Mouse (Mus musculus) kidney, postnatal 0 days (tissue): ENCODE results near the gene Capn9. TPM values are rescaled to one million over a fixed set of nuclear protein-coding genes. Genes with fewer than 3 reads are reported as not detected.
A peak's percentile ranks its signal among the peaks of the same experiment; 100 is the strongest.

Experiments used
- ATAC-seq: fragments of 200-750 bp; cut with Nextera tagmentation; replicated peaks from 2 replicates; pipeline ENCODE4 v1.8.0; 2017; ENCODE audit warnings: low read depth, moderate number of reproducible peaks, moderate TSS enrichment, moderate library complexity; ENCODE audit not compliant: low FRiP score
- DNase-seq: peaks from one replicate; pipeline ENCODE4 v3.0.0-alpha.2; 2016; ENCODE audit warnings: low spot score
- H3K27ac ChIP-seq: fragments of 300-500 bp; sonication (generic); 2 replicates; pipeline ENCODE4 v1.5.1; 2014; ENCODE audit warnings: mild to moderate bottlenecking
- H3K27me3 ChIP-seq: fragments of 300-500 bp; sonication (generic); 2 replicates; pipeline ENCODE4 v1.6.1; 2014; ENCODE audit warnings: low read length, mixed read lengths; ENCODE audit not compliant: insufficient read depth
- H3K36me3 ChIP-seq: fragments of 300-500 bp; sonication (generic); 2 replicates; pipeline ENCODE4 v1.6.1; 2014; ENCODE audit warnings: low read length, mixed read lengths; ENCODE audit not compliant: insufficient read depth
- H3K4me1 ChIP-seq: fragments of 300-500 bp; sonication (generic); replicated peaks from 2 replicates; pipeline ENCODE4 v1.6.1; 2014; ENCODE audit warnings: antibody characterized with exemption, low read length, mixed read lengths; ENCODE audit not compliant: insufficient read depth
- H3K4me2 ChIP-seq: fragments of 300-500 bp; sonication (generic); 2 replicates; pipeline ENCODE4 v1.6.1; 2014; ENCODE audit warnings: mild to moderate bottlenecking, low read length, moderate library complexity, mixed read lengths
- H3K4me3 ChIP-seq: fragments of 300-500 bp; sonication (generic); replicated peaks from 2 replicates; pipeline ENCODE4 v1.5.1; 2014; ENCODE audit warnings: low read depth, low read length
- H3K9ac ChIP-seq: fragments of 300-500 bp; sonication (generic); 2 replicates; pipeline ENCODE4 v1.6.1; 2014; ENCODE audit warnings: low read depth, low read length
- H3K9me3 ChIP-seq: fragments of 300-500 bp; sonication (generic); replicated peaks from 2 replicates; pipeline ENCODE4 v1.6.1; 2016; ENCODE audit warnings: low read length, inconsistent platforms, mixed read lengths
- CTCF ChIP-seq: IDR thresholded peaks from 2 replicates; pipeline ENCODE4 v1.5.1; 2016; ENCODE audit warnings: antibody characterized with exemption, low read depth, mild to moderate bottlenecking, moderate library complexity
- WGBS: fragments of 180-500 bp; shearing (Covaris S2); extraction: QIAGEN DNeasy Blood & Tissue Kit; methylation state at CpG from one replicate; pipeline ENCODE4 v1.1.7; 2014; 5-methylcytosine and 5-hydroxymethylcytosine counted together
- polyA plus RNA-seq: library from polyadenylated mRNA; unstranded; fragments of >200 nt; fragmentation: Nextera tagmentation; extraction: Ambion mirVana; gene quantifications from 2 replicates; pipeline ENCODE4 v1.2.1, GENCODE M21; 2015

The Capn9 gene
- polyA plus RNA-seq, 1 experiment from 2014 or later = 0.24 TPM

DNA sequence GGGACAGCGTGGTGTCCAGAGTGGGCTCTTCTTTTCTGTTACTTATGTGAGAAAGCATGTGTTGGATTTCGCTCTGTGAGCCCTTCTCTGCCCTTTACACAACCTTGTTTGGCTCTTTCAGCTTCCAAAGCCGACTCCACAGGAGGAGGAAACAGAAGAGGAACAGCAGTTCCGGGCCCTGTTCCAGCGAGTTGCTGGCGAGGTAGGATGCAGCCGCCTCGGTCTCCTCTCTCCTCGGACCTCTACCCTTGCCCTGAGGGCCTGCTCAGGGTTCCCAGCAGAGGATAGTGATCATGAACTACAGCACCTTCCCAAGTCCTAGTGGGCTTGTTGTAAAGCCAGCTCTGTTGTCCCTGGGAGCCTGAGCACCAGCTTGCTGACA lies 33.1 kb downstream of the Capn9 start:
- no peak overlapping the region for H3K4me2 ChIP-seq
- H3K9ac ChIP-seq = no peak overlapping the region
- H3K9me3 ChIP-seq = no peaks in the 10 kb centered on the region
- H3K36me3 ChIP-seq = no peaks in the 10 kb centered on the region
- WGBS = 65% methylated on average over 9 of the region's 9 CpGs
- peak overlapping the region; percentile 62 for H3K27ac ChIP-seq
- TF ChIP-seq CTCF = no peak
- no peaks in the 10 kb centered on the region for H3K4me1 ChIP-seq
- DNase-seq (peak; percentile 18), ATAC-seq (no peak)
- H3K27me3 ChIP-seq = no peaks in the 10 kb centered on the region
- no peak overlapping the region for H3K4me3 ChIP-seq

DNA sequence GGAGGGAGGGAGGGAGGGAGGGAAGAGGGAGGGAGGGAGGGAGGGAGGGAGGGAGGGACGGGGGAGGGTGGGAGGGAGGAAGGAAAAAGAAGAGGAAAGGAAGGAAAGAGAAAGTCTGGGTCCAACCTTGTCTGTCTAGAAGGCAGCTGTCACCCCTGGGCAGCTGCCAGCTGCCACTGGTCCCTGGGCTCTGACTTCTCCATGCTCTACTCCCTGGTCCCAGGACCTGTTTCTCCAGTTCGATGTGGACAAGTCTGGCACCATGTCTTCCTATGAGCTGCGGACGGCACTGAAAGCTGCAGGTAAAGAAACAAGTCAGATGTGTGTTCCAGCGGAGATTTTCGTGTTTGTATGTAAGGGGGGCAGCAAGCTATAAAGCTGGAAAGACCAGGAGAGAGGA lies 38.4 kb downstream of the Capn9 start:
- Histone ChIP-seq H3K9me3 (no peaks in the 10 kb centered on the region), H3K27me3 (0 out of 2 replicates have a peak, but pooled peaks cover 3% of the 10 kb centered on the region), H3K4me1 (no peaks in the 10 kb centered on the region; the same call in 1 of the 2 replicates), H3K36me3 (no peaks in the 10 kb centered on the region), H3K9ac (no peak overlapping the region), H3K4me3 (no peak overlapping the region), H3K4me2 (no peak overlapping the region), H3K27ac (no peak overlapping the region)
- TF ChIP-seq CTCF = no peak
- ATAC-seq = no peak
- DNase-seq = no peak
- WGBS = 76% methylated on average over 5 of the region's 6 CpGs

DNA sequence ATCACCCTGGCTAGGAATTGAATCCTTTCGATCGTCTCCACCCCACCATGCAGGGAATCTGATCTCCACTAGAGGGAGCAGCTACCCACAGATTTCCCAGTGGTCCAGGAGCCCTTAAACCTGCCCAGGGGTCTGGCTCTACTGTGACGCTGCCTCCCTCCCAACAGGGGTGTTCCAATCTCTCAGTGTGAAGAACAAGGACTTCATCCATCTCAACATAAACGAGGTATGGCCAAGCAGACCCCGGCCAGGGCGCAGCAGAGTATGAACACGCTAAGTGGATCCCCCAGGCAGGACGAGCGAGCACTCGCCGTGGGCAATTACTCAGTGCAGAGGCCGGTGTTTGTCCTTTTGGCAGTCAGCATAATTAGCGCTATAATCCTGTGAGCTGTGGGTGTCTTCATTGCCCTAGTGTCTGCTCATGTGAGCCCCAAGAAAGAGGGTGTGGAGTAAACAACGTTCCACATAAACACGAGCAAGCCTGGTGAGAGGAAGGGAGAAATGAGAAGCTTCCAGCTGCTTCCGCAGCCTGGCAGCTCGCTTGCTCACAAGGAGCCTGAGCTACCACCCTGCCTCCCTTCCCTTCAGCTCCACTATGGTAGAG lies 41.5 kb downstream of the Capn9 start:
- Histone ChIP-seq H3K36me3 (no peaks in the 10 kb centered on the region), H3K27me3 (0 out of 2 replicates have a peak, but pooled peaks cover 3% of the 10 kb centered on the region), H3K4me2 (peak overlapping the region; percentile 63), H3K9me3 (no peaks in the 10 kb centered on the region), H3K9ac (peak overlapping the region; percentile 41; the same call in 1 of the 2 replicates), H3K4me1 (no peaks in the 10 kb centered on the region; the same call in 1 of the 2 replicates), H3K4me3 (peak overlapping the region; percentile 21), H3K27ac (no peak overlapping the region)
- WGBS = 5% methylated on average over 17 of the region's 17 CpGs
- DNase-seq (peak; percentile 91), ATAC-seq (peak; percentile 72; the same call in 1 of the 2 replicates)
- peak; percentile 95 for TF ChIP-seq CTCF

DNA sequence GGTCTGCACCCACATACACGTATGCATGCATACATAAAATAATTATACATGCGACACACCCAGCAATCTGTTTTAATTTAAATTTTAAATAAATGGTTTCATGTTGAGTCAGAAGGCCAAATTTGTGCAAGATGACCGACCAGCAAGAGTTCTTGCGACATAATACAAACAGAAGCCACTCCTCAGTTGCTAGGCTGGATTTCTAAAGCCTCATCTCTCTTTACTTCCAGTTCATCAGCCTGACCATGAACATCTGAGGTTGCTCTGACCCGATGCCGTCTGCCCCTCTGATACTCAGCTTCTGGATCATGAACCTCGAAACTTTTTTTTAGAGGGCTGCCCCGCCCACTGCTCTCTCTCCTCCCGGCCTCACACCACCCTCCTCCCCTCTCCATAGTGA lies 42.3 kb downstream of the Capn9 start:
- no peak overlapping the region for H3K4me2 ChIP-seq
- WGBS = 53% methylated on average over 9 of the region's 9 CpGs
- H3K4me1 ChIP-seq = no peaks in the 10 kb centered on the region; the same call in 1 of the 2 replicates
- no peak overlapping the region for H3K27ac ChIP-seq
- H3K36me3 ChIP-seq = no peaks in the 10 kb centered on the region
- no peak for TF ChIP-seq CTCF
- no peak overlapping the region for H3K9ac ChIP-seq
- no peak overlapping the region for H3K4me3 ChIP-seq
- DNase-seq = peak; percentile 34
- no peak for ATAC-seq
- H3K9me3 ChIP-seq = no peaks in the 10 kb centered on the region
- H3K27me3 ChIP-seq = 0 out of 2 replicates have a peak, but pooled peaks cover 3% of the 10 kb centered on the region

DNA sequence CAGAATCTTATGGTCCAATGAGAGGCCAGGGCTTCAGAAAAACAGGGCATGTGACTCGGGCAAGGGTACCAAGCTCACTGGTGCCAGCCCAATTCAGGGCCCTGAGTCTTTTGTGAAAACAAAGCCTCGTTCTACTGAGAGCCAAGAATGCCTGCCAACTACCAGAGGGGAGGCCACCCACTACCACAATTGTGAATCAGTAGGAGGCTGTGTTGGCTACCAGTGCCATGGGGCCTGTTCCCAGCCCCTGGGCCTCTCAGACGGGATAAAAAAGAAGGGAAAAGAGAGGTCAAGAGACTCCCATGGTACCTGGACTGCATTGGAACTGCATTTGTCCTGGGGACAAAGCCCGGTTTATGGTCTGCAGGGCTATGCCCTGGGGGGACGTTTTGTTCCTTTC lies 45.3 kb downstream of the Capn9 start:
- Histone ChIP-seq H3K4me1 (no peaks in the 10 kb centered on the region; the same call in 1 of the 2 replicates), H3K4me2 (no peak overlapping the region), H3K27ac (no peak overlapping the region), H3K27me3 (0 out of 2 replicates have a peak, but pooled peaks cover under 1% of the 10 kb centered on the region), H3K9ac (no peak overlapping the region), H3K36me3 (no peaks in the 10 kb centered on the region), H3K4me3 (no peak overlapping the region), H3K9me3 (no peaks in the 10 kb centered on the region)
- no peak for DNase-seq
- ATAC-seq = no peak
- TF ChIP-seq CTCF = no peak
- WGBS = 61% methylated on average over 5 of the region's 5 CpGs

DNA sequence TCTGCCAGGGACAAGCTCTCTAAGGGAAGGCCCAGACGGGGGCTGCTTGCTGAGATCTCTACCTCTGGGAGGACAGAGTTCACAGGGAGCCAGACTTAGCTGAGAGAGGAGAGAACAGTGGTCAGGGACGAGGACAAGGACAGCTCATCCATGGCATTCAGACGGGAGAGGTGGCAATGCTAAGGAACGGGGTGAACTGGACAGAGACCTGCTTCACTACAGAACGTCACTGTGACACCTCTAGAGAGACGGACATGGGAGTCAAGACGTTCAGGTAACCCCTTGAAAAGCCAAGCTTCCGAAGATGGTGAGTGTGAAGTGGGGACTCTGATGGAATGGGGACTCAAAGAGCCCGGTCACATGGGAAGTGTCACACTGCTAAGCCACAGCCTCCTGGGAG lies 50.3 kb downstream of the Capn9 start:
- ATAC-seq (no peak), DNase-seq (no peak)
- Histone ChIP-seq H3K27ac (no peak overlapping the region), H3K36me3 (no peaks in the 10 kb centered on the region), H3K27me3 (no peaks in the 10 kb centered on the region), H3K4me3 (no peak overlapping the region), H3K9ac (no peak overlapping the region), H3K9me3 (no peaks in the 10 kb centered on the region), H3K4me2 (no peak overlapping the region), H3K4me1 (no peaks in the 10 kb centered on the region)
- TF ChIP-seq CTCF = no peak
- 89% methylated on average over 9 of the region's 9 CpGs for WGBS
